Mouse (Mus musculus) ES-E14 (cell line): ENCODE data around the gene Cfap52. TPM values are rescaled to one million over a fixed set of nuclear protein-coding genes. Genes with fewer than 3 reads are reported as not detected.

Experiments used
- DNase-seq: peaks from one replicate; pipeline ENCODE4 v3.0.0-alpha.2; 2013; ENCODE audit warnings: low read depth, low spot score
- H3K27ac ChIP-seq: 2 replicates; pipeline ENCODE4 v1.5.1; 2012; ENCODE audit warnings: low read depth, mild to moderate bottlenecking, low read length, moderate library complexity, mixed read lengths; ENCODE audit not compliant: poor library complexity, insufficient read depth, severe bottlenecking
- H3K36me3 ChIP-seq: 2 replicates; pipeline ENCODE4 v1.6.1; 2012; ENCODE audit warnings: mild to moderate bottlenecking, low read length, moderate library complexity, mixed read lengths; ENCODE audit not compliant: control insufficient read depth, poor library complexity, insufficient read depth, severe bottlenecking
- H3K4me1 ChIP-seq, 2 experiments: fragments of 150-350 bp in 1 of 2; sonication (generic) in 1 of 2; 2 replicates each; pipeline ENCODE4 v1.6.1; 2012; ENCODE audit warnings: low read length in 2 of 2, mild to moderate bottlenecking in 1 of 2, mixed read lengths in 1 of 2; ENCODE audit not compliant: control insufficient read depth in 2 of 2, insufficient read depth in 2 of 2, poor library complexity in 1 of 2
- H3K4me3 ChIP-seq, 2 experiments: fragments of 150-350 bp in 1 of 2; sonication (generic) in 1 of 2; 2 replicates each; pipeline ENCODE4 v1.5.1; 2012; ENCODE audit warnings: low read length in 2 of 2, low read depth in 1 of 2, mild to moderate bottlenecking in 1 of 2, mixed read lengths in 1 of 2; ENCODE audit not compliant: insufficient read depth in 1 of 2, poor library complexity in 1 of 2, severe bottlenecking in 1 of 2
- H3K9ac ChIP-seq: 2 replicates; pipeline ENCODE4 v1.6.1; 2012; ENCODE audit warnings: low read depth, mild to moderate bottlenecking, low read length, mixed read lengths; ENCODE audit not compliant: poor library complexity, insufficient read depth, severe bottlenecking
- H3K9me3 ChIP-seq: fragments of 150-350 bp; sonication (generic); 2 replicates; pipeline ENCODE4 v1.6.1; 2012; ENCODE audit warnings: low read depth, mild to moderate bottlenecking, low read length; ENCODE audit not compliant: control insufficient read depth, insufficient read depth
- CHD2 ChIP-seq: IDR thresholded peaks from 2 replicates; pipeline ENCODE4 v1.6.1; 2014; ENCODE audit warnings: mild to moderate bottlenecking, low read depth, low read length, inconsistent platforms
- HCFC1 ChIP-seq: IDR thresholded peaks from 2 replicates; pipeline ENCODE4 v1.6.1; 2012; ENCODE audit warnings: low read length, inconsistent platforms, borderline replicate concordance; ENCODE audit not compliant: insufficient read depth
- MAFK ChIP-seq: IDR thresholded peaks from 2 replicates; pipeline ENCODE4 v1.6.1; 2014; ENCODE audit warnings: mild to moderate bottlenecking, low read depth, low read length, inconsistent platforms; ENCODE audit not compliant: insufficient read depth
- ZC3H11A ChIP-seq: IDR thresholded peaks from 2 replicates; pipeline ENCODE4 v1.6.1; 2012; ENCODE audit warnings: low read depth, mild to moderate bottlenecking, inconsistent platforms, low read length, borderline replicate concordance
- ZNF384 ChIP-seq: IDR thresholded peaks from 2 replicates; pipeline ENCODE4 v1.6.1; 2012; ENCODE audit warnings: low read depth, low read length, inconsistent platforms
- in situ Hi-C, 2 experiments: fragments of 600-800 bp; cut with MboI; formaldehyde crosslinking; loops; one replicate each; pipeline ENCODE4 v1.15.1; 2025; ENCODE audit warnings: low sequenced_read_pairs in 2 of 2, inconsistent platforms in 1 of 2; ENCODE audit not compliant: unreplicated experiment in 2 of 2
- total RNA-seq: library from RNA; depleted of rRNA; stranded (reverse); fragments of 300-350 nt; gene quantifications from 2 replicates; pipeline ENCODE4 v1.2.3, GENCODE M21; 2012

Cfap52 gene
- total RNA-seq, 1 experiment, result 0.36 TPM

GRCm38 (mm10) chr11:67995965-67996364 is 30.5 kb upstream of the Cfap52 start:
- in situ Hi-C loops, result loop anchor here in 1 of 2 experiments (10.0 kb wide), 1 partner anchor 409 kb away; the partner anchor contains the start of gene Ntn1
- no peak for TF ChIP-seq ZNF384
- H3K9ac ChIP-seq, result no peak overlapping the region
- no peak overlapping the region for H3K27ac ChIP-seq
- H3K4me1 ChIP-seq, result no peaks in the 10 kb centered on the region
- H3K36me3 ChIP-seq, result no peaks in the 10 kb centered on the region; the same call in 1 of the 2 replicates
- no peak for DNase-seq
- H3K9me3 ChIP-seq, result no peaks in the 10 kb centered on the region
- H3K4me3 ChIP-seq, result no peak overlapping the region

- H3K9ac ChIP-seq, result no peak overlapping the region
- no peaks in the 10 kb centered on the region for H3K9me3 ChIP-seq
- no peak for DNase-seq
- no peak overlapping the region for H3K4me3 ChIP-seq
- in situ Hi-C loops, result loop anchor here in 1 of 2 experiments (10.0 kb wide), 1 partner anchor 414 kb away; the partner anchor contains the start of gene Ntn1
- H3K27ac ChIP-seq, result no peak overlapping the region
- peaks cover 2% of the 10 kb centered on the region; the same call in 1 of the 2 replicates for H3K36me3 ChIP-seq
- TF ChIP-seq MAFK (no peak), ZC3H11A (no peak), CHD2 (no peak), HCFC1 (no peak), ZNF384 (no peak)
- no peaks in the 10 kb centered on the region for H3K4me1 ChIP-seq
Observed at GRCm38 (mm10) chr11:67991240-67991639, 25.8 kb upstream of the Cfap52 start.

- in situ Hi-C loops, result no loop called here
- no peak overlapping the region for H3K9ac ChIP-seq
- no peak overlapping the region for H3K27ac ChIP-seq
- no peak overlapping the region for H3K4me3 ChIP-seq
- H3K4me1 ChIP-seq, result no peaks in the 10 kb centered on the region
- no peak for DNase-seq
- H3K36me3 ChIP-seq, result peaks cover 7% of the 10 kb centered on the region; the same call in 1 of the 2 replicates
- TF ChIP-seq ZNF384 (no peak), CHD2 (no peak), MAFK (no peak), ZC3H11A (no peak), HCFC1 (no peak)
- no peaks in the 10 kb centered on the region for H3K9me3 ChIP-seq
Observed at GRCm38 (mm10) chr11:67983564-67983963, 18.1 kb upstream of the Cfap52 start.

- Histone ChIP-seq H3K4me1 (no peaks in the 10 kb centered on the region), H3K9ac (no peak overlapping the region), H3K9me3 (no peaks in the 10 kb centered on the region), H3K27ac (no peak overlapping the region), H3K36me3 (peaks cover 3% of the 10 kb centered on the region), H3K4me3 (no peak overlapping the region)
- DNase-seq, result no peak
- TF ChIP-seq CHD2 (no peak), HCFC1 (no peak), ZNF384 (peak; percentile 99), MAFK (0 out of 2 replicates have a peak, but pooled peaks have one; percentile 26), ZC3H11A (no peak)
- in situ Hi-C loops, result no loop called here
Observed at GRCm38 (mm10) chr11:67975252-67975651, 9.8 kb upstream of the Cfap52 start.

GRCm38 (mm10) chr11:67973225-67973624 is 7.8 kb upstream of the Cfap52 start:
- H3K27ac ChIP-seq, result no peak overlapping the region
- H3K4me1 ChIP-seq, result no peaks in the 10 kb centered on the region
- TF ChIP-seq ZC3H11A (no peak), ZNF384 (no peak), MAFK (no peak), CHD2 (no peak), HCFC1 (no peak)
- no peak overlapping the region for H3K9ac ChIP-seq
- H3K9me3 ChIP-seq, result no peaks in the 10 kb centered on the region
- DNase-seq, result no peak
- no peak overlapping the region for H3K4me3 ChIP-seq
- peaks cover 6% of the 10 kb centered on the region for H3K36me3 ChIP-seq
- in situ Hi-C loops, result no loop called here
